Mouse (Mus musculus) G1E (cell line): ENCODE measurements at regions not wholly inside any gene's neighbourhood (a gene's known extent, or its start where the extent isn't known, plus 50 kb on each side); places are given as distances from the start of the nearest gene placed in this dataset.

Source experiments
- CTCF ChIP-seq: IDR thresholded peaks from 2 replicates; pipeline ENCODE4 v1.5.1; 2012; ENCODE audit warnings: low read depth, low read length, inconsistent platforms, mixed read lengths
- GATA1 ChIP-seq: IDR thresholded peaks from 2 replicates; pipeline ENCODE4 v1.6.1; 2012; ENCODE audit warnings: borderline replicate concordance, low read length, inconsistent platforms, mixed read lengths

GRCm38 (mm10) chr10:9092237-9092885 is 206.5 kb upstream of the Sash1 start:
- TF ChIP-seq CTCF: no peak
- no peak for TF ChIP-seq GATA1
